Mouse (Mus musculus): ENCODE data around the gene Bpifb1. TPM values are rescaled to one million over a fixed set of nuclear protein-coding genes. Genes with fewer than 3 reads are reported as not detected.
"Not testable (repeated sequence)": the region's sequence is repeated elsewhere in the genome, so short reads cannot be mapped to it uniquely, and the experiment has no call there.

Bpifb1 gene
- total RNA-seq (2021), result under 1 TPM in 1 of 2 experiments, not detected in 1; 0.22 TPM
- long read RNA-seq, experiment 1, result 0 reads
- long read RNA-seq, experiment 2, result 0 reads

DNA sequence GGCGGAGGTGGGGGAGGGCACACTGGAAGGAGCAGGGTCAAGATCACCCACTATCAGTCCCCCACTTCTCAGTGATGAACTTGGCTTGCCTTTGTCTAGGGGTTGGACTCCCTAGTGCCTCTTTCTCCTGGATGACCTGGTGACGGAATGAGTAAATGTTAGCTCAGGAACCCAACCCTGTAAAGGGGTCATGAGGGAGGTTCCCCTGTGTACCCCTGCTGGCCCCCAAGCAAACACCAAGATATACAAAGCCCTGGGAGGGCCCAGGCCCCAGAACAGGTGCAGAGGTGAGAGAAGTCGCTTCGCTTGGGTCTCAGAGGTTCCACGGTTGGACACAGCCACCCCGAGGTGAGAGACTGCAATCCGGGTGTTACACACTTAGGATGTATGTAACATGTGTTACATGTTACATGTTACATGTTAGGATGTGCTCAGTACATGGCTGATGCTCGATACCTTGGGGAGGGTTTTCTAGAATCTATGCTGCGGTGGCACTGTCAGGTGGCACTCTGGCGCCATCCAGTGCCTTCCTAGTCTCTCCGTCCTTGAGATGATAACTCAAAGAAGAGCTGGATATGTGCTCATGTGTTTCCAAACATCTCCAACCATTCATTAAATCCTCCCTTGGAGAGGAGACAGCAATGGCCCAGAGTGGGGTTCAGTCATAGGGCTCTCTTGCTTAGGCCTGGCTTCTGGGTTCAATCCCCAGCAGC is at the start of gene Bpifb1:
Gene Bpifb1, plus strand, starts transcription at position 273 of the 713 bp plus-strand sequence.
- TF ChIP-seq CTCF (conservative IDR thresholded peaks at IDR 0.05), result peak; percentile 50
- peak in 1 of 2 experiments; percentile 4 for DNase-seq (ENCODE audit: low spot score in 2 of 2)
- Histone ChIP-seq H3K4me3 (no peak within 1 kb of the TSS), H3K27ac (no peak within 1 kb of the TSS)

- TF ChIP-seq CTCF (conservative IDR thresholded peaks at IDR 0.05), result no peak
- Histone ChIP-seq H3K4me3 (no peak within 1 kb of the TSS), H3K27ac (no peak within 1 kb of the TSS)
- no peak for DNase-seq (ENCODE audit: low spot score in 2 of 2)
Observed at GRCm38 (mm10) chr2:154142580-154142979, 48.0 kb upstream of the Bpifb1 start, which contains the start of gene Bpifa1. Gene Bpifa1 (plus strand): TSS chr2:154142880.

DNA sequence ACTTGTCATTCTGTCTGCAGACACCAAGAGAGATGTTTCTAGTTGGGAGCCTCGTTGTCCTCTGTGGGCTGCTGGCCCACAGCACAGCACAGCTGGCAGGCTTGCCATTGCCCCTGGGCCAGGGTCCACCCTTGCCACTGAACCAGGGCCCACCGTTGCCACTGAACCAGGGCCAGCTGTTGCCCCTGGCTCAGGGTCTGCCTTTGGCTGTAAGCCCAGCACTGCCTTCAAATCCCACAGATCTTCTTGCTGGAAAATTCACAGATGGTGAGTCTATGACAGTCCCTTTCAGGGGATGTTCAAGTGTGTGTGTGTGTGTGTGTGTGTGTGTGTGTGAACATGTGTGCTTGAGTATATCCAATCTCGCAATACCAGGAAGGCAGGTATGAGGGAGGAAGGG is 46.9 kb upstream of the Bpifb1 start:
- no peak overlapping the region for H3K4me3 ChIP-seq
- DNase-seq (ENCODE audit: low spot score in 2 of 2), result no peak
- no peak for TF ChIP-seq CTCF (conservative IDR thresholded peaks at IDR 0.05)

DNA sequence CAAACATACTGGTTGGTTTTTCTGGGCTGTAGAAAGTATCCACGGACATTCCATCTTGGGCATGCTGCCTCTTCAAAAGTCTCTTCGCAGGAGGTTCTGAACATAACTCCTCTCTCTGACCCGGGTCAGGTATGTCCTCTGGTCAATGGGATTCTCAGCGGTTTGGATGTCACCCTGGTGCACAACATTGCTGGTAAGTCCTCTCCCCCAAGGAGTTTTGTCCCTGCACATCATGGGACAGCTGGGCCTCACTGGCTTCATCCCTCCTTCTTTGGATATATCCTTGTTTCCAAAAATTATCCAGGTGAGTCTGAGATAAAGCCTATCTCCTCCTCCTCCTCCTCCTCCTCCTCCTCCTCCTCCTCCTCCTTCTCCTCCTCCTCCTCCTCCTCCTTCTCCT is 43.1 kb upstream of the Bpifb1 start:
- DNase-seq (ENCODE audit: low spot score in 2 of 2), result no peak
- Histone ChIP-seq H3K27ac (no peak overlapping the region), H3K4me3 (no peak overlapping the region)
- no peak for TF ChIP-seq CTCF (conservative IDR thresholded peaks at IDR 0.05)

More for the DNA sequence above, 46.9 kb upstream of the Bpifb1 start:
- H3K27ac ChIP-seq, result no peak overlapping the region

DNA sequence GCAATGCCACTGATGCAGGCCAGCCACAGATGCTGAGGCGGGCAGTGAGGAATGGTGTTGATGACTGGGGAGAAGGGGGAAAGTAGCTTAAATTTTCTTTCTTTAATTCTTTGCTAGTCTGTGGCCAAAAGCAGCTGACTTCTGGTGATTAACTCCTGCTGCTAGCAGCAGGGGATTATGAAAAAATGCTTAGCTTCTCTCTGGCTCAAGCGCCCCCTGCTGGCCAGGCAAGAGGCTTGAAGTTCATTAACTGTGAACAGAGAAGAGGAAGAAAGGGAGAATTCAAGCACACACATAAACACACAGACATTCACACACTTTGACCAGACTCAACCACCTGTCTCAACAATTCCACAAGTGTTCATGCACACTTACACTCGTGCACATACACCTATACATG is 32.2 kb upstream of the Bpifb1 start:
- peak; percentile 18 to 57 for DNase-seq (ENCODE audit: low spot score in 2 of 2)
- peak; percentile 85 for TF ChIP-seq CTCF (conservative IDR thresholded peaks at IDR 0.05)
- Histone ChIP-seq H3K4me3 (no peak overlapping the region), H3K27ac (no peak overlapping the region)

- no peak within 1 kb of the TSS for H3K27ac ChIP-seq
- no peak within 1 kb of the TSS for H3K4me3 ChIP-seq
- DNase-seq (ENCODE audit: low spot score in 2 of 2), result no peak
- TF ChIP-seq CTCF (conservative IDR thresholded peaks at IDR 0.05), result no peak
Observed at GRCm38 (mm10) chr2:154162307-154162706, 28.3 kb upstream of the Bpifb1 start, which contains the start of gene Bpifa5. Gene Bpifa5 (plus strand): TSS chr2:154162607.

DNA sequence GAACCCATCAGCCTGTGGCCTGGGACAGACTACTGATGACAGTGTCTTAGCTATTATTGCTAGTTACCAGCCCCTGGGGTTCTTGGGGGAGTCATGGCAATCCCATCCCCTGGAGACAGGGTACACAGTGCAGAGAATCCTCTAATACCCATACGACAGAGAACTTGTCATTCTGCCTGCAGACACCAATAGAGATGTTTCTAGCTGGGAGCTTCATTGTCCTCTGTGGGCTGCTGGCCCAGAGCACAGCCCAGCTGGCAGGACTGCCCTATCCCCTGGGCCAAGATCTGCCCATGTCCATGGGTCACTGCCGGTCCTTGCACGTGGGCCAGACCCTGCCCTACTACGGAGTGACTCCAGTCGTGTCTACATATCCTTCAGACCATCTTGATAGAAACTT is 27.3 kb upstream of the Bpifb1 start:
- Histone ChIP-seq H3K27ac (no peak overlapping the region), H3K4me3 (no peak overlapping the region)
- DNase-seq (ENCODE audit: low spot score in 2 of 2), result no peak
- TF ChIP-seq CTCF (conservative IDR thresholded peaks at IDR 0.05), result no peak

GRCm38 (mm10) chr2:154169172-154169571 is 21.4 kb upstream of the Bpifb1 start:
- Histone ChIP-seq H3K27ac (no peak overlapping the region), H3K4me3 (no peak overlapping the region)
- DNase-seq (ENCODE audit: low spot score in 2 of 2), result no peak
- TF ChIP-seq CTCF (conservative IDR thresholded peaks at IDR 0.05), result no peak

DNA sequence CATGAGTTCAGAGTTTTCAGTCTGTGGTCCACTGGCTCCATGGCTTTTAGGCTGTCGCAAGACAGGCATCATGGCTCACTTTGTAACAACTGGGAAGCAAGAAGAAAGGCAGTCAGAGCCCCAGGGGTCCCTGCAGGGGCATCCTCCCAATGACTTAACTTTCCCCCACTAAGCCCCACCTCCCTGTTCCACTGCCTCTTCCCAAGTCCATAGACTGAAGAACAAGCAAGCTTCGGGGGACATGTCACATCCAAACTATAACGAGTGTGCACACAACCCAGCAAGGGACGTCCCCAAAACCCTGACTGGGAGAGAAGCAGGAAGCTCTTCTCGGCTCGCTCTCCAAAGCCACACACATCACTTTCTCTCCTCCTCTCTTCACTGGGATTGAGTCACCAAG is 19.0 kb upstream of the Bpifb1 start:
- H3K27ac ChIP-seq, result no peak overlapping the region
- TF ChIP-seq CTCF (conservative IDR thresholded peaks at IDR 0.05), result no peak
- no peak for DNase-seq (ENCODE audit: low spot score in 2 of 2)
- no peak overlapping the region for H3K4me3 ChIP-seq

DNA sequence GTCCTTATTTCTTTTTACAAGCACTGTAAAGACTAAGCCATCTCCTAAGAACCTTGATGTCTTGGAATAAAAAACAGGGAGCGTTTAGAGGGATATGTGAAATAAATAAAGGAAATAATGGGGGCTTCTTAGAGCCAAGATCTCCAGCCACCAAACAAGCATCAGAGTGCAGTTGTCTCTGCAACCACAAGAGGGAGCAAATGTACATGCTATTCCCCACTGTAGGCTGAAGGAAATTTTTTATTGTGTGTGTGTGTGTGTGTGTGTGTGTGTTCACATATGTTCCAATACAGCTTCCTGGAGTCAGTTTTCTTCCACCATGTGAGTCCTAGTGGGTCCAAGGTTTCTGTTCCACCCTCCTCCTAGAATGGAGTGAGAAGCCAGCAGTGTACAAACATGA is 17.3 kb upstream of the Bpifb1 start:
- TF ChIP-seq CTCF (conservative IDR thresholded peaks at IDR 0.05), result peak; percentile 81
- H3K27ac ChIP-seq, result no peak overlapping the region
- H3K4me3 ChIP-seq, result no peak overlapping the region
- DNase-seq (ENCODE audit: low spot score in 2 of 2), result peak in 1 of 2 experiments; percentile 44

- not testable (repeated sequence) for H3K4me3 ChIP-seq; DNase-seq (ENCODE audit: low spot score in 2 of 2); H3K27ac ChIP-seq
Observed at GRCm38 (mm10) chr2:154181900-154182299, 8.7 kb upstream of the Bpifb1 start.

DNA sequence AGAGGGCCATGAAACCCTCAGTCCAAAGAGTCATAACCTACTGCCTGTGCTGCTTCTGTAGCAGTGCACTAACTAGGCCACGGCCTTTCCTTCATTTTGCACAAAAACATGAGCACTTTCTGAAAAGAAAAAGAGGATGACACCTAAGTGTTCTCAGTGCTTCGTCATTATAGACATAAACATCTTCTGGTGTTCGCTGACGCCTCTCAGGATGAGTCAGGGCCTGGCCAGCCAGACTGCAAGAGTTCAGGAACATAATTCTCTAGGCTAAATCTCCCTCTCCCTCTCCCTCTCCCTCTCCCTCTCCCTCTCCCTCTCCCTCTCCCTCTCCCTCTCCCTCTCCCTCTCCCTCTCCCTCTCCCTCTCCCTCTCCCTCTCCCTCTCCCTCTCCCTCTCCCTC is 7.6 kb upstream of the Bpifb1 start:
- H3K4me3 ChIP-seq; H3K27ac ChIP-seq; DNase-seq (ENCODE audit: low spot score in 2 of 2): not testable (repeated sequence)

DNA sequence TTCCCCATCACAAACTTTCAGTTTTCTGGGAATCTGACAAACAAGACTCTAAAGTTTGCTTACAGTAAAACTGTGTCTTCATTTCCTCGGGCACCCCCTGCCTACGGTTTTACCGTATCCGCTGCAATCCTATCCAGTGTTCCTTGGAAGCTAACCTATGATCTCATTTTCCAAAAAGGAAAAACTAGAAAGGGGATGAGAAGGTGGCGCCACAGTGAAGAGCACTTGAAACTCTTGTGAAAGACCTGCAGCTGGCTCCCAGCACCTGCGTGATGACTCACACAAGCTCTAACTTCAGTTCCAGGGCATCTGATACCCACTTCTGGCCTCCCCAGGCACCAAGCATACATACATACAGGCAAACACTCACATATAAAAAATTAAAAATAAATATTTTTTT is 5.3 kb upstream of the Bpifb1 start:
- no peak overlapping the region for H3K27ac ChIP-seq
- no peak for TF ChIP-seq CTCF (conservative IDR thresholded peaks at IDR 0.05)
- DNase-seq (ENCODE audit: low spot score in 2 of 2), result no peak

GRCm38 (mm10) chr2:154185748-154186147 is 4.9 kb upstream of the Bpifb1 start:
- Histone ChIP-seq H3K27ac (no peak overlapping the region), H3K4me3 (no peak overlapping the region)
- no peak for DNase-seq (ENCODE audit: low spot score in 2 of 2)
- no peak for TF ChIP-seq CTCF (conservative IDR thresholded peaks at IDR 0.05)

More for the DNA sequence above, 5.3 kb upstream of the Bpifb1 start:
- no peak overlapping the region for H3K4me3 ChIP-seq

Data from layer of hippocampus, adult 2 months (tissue).